Mouse (Mus musculus) ES-Bruce4 (cell line): ENCODE data around the gene Lypla2.

Experiments
- CTCF ChIP-seq: IDR thresholded peaks from one replicate; pipeline ENCODE4 v1.8.1; 2011; ENCODE audit warnings: low read depth, low read length
- EP300 ChIP-seq: IDR thresholded peaks from 2 replicates; pipeline ENCODE4 v1.6.1; 2011; ENCODE audit warnings: low read depth, low read length; ENCODE audit not compliant: insufficient read depth
- POLR2A ChIP-seq: IDR thresholded peaks from one replicate; pipeline ENCODE4 v1.8.1; 2011; ENCODE audit warnings: low read length; ENCODE audit not compliant: insufficient read depth

GRCm38 (mm10) chr4:135962946-135963345, 9.5 kb downstream of the Lypla2 start:
- TF ChIP-seq POLR2A (no peak), EP300 (no peak), CTCF (no peak)
